Comparison of ENCODE assay signal across 10 mouse cellular contexts in genomic region chr10:60124078-60124477, GRCm38 (mm10). TPM values are rescaled to one million over a fixed set of nuclear protein-coding genes. Genes with fewer than 3 reads are reported as not detected.
DNase-seq lines count a peak whose midpoint lies in the region; ATAC-seq and TF ChIP-seq lines count a peak whose summit lies in the region.
"Had no signal": no experiment of that assay in that cellular context is flagged by ENCODE, and none has a peak within 500 bp of the region (broad histone marks: within the 10 kb centered on the region; RNA-seq: fewer than 3 reads in every experiment).

No protein-coding gene starts in this region.

- no peak for TF ChIP-seq POLR2A in cortical plate, adult 2 months (IDR thresholded peaks at IDR 0.05; ENCODE audit: extremely low read depth, insufficient read depth, low read length)

- peaks cover 8% of the 10 kb centered on the region for H3K4me1 ChIP-seq in cortical plate, adult 2 months (ENCODE audit: control insufficient read depth, insufficient read depth, low read length)

- no peak for ATAC-seq in activated CD4-positive, CD25-positive, alpha-beta regulatory T cell, adult 4 months

- peak; percentile 59 for TF ChIP-seq CTCF in cortical plate, adult 2 months (IDR thresholded peaks at IDR 0.05; ENCODE audit: extremely low read depth, insufficient read depth, low read length)

- H3K4me3 ChIP-seq in cortical plate, adult 2 months (ENCODE audit: insufficient read depth, low read length), result no peak overlapping the region
- H3K4me3 ChIP-seq: heart, embryonic 13.5 days had no signal

- peak; percentile 29 to 46 for DNase-seq in heart, adult 18-20 months
- DNase-seq in heart, adult 8-10 months (ENCODE audit: low spot score), result no peak
- DNase-seq in spleen, postnatal 4 days (ENCODE audit: low spot score in 2 of 2), result peak; percentile 27 to 75
- no peak for DNase-seq in spleen, postnatal 14 days (ENCODE audit: low spot score in 2 of 2)
- DNase-seq in thymus, postnatal 36 days, result peak; percentile 19 to 32
- DNase-seq in layer of hippocampus, adult 9-11 months, result no peak
- DNase-seq: cerebellum, adult 9-10 months had no signal

- H3K27ac ChIP-seq in cortical plate, adult 2 months (ENCODE audit: insufficient read depth, low read length), result no peak overlapping the region
- H3K27ac ChIP-seq: heart, embryonic 13.5 days had no signal

RNA-seq across cellular contexts. Expression of gene Spock2, which starts 18.1 kb away (rescaled TPM):
- total RNA-seq in heart, adult 18-20 months (2021), result 10 to 100 TPM; 10.3 to 16.2 TPM
- total RNA-seq in heart, adult 8-10 months (2022), result 10 to 100 TPM; 12.2 to 24.8 (median 14.4) TPM
- polyA plus RNA-seq in cortical plate, adult 2 months (2012; rRNA removed), result 382 and 387 TPM in 2 replicates
- polyA plus RNA-seq in activated CD4-positive, CD25-positive, alpha-beta regulatory T cell, adult 4 months (2017; shearing (Covaris generic)), result 1 to 10 TPM; 3.9 to 5.3 TPM

Comparison
In these comparisons a context has a peak if more than half of its experiments do, and no peak if none do; other contexts are left out.
1. DNase-seq: peak in heart, adult 18-20 months (2 of 2), spleen, postnatal 4 days (2 of 2) and thymus, postnatal 36 days (2 of 2); none in heart, adult 8-10 months (single experiment), spleen, postnatal 14 days (0 of 2) and layer of hippocampus, adult 9-11 months (single experiment).